ENCODE assay signal across 9 mouse cellular contexts in the genomic region with DNA sequence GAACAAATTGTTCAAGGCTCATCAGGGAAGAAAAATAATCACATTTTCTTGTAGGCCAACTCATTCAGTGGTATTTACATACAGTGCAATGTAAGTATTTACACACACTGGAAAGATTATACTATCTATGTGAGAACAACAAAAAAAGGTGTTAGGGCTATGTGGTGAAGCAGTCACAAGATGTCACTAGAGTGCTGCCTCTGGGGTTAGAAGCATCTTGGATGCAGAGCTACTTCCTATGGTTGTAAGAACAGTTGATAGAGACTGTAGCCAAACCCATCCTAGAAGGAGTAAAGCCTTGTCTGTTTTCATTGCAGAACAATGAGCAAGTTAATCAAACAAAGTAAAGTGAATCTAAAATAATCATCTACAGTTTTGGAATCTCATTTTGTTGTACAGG. TPM values are rescaled to one million over a fixed set of nuclear protein-coding genes. Genes with fewer than 3 reads are reported as not detected.
DNase-seq lines count a peak whose midpoint lies in the region; ATAC-seq and TF ChIP-seq lines count a peak whose summit lies in the region.
"Had no signal": no experiment of that assay in that cellular context is flagged by ENCODE, and none has a peak within 500 bp of the region (broad histone marks: within the 10 kb centered on the region; RNA-seq: fewer than 3 reads in every experiment).

No protein-coding gene starts in this region.

- H3K27me3 ChIP-seq in kidney, postnatal 0 days (ENCODE audit: insufficient read depth, low read length) = no peaks in the 10 kb centered on the region
- no peaks in the 10 kb centered on the region for H3K27me3 ChIP-seq in midbrain, embryonic 12.5 days
- H3K27me3 ChIP-seq: limb, embryonic 12.5 days had no signal

- H3K4me1 ChIP-seq in cortical plate, adult 2 months (ENCODE audit: control insufficient read depth, insufficient read depth, low read length) = no peaks in the 10 kb centered on the region
- no peaks in the 10 kb centered on the region for H3K4me1 ChIP-seq in kidney, postnatal 0 days (replicated peaks; ENCODE audit: insufficient read depth, low read length)
- H3K4me1 ChIP-seq in midbrain, embryonic 12.5 days = no peaks in the 10 kb centered on the region
- H3K4me1 ChIP-seq: limb, embryonic 12.5 days had no signal

- no peak overlapping the region for H3K9ac ChIP-seq in kidney, postnatal 0 days (ENCODE audit: low read depth, low read length)
- H3K9ac ChIP-seq in midbrain, embryonic 12.5 days (replicated peaks) = no peak overlapping the region
- H3K9ac ChIP-seq: limb, embryonic 12.5 days had no signal

- peak; percentile 76 for TF ChIP-seq CTCF in cortical plate, adult 2 months (IDR thresholded peaks at IDR 0.05; ENCODE audit: extremely low read depth, insufficient read depth, low read length)
- TF ChIP-seq CTCF in kidney, postnatal 0 days (IDR thresholded peaks at IDR 0.05; ENCODE audit: low read depth) = peak; percentile 94

- ATAC-seq in kidney, postnatal 0 days (replicated peaks; ENCODE audit: low FRiP score, low read depth) = no peak
- peak; percentile 74 for ATAC-seq in midbrain, embryonic 12.5 days (ENCODE audit: low FRiP score, low read depth)

- peak; percentile 40 for DNase-seq in left cerebral cortex, adult 11 months (ENCODE audit: low spot score)
- DNase-seq in left cerebral cortex, adult 8-10 months (ENCODE audit: low spot score in 2 of 2) = no peak
- peak; percentile 64 for DNase-seq in MN1 (ENCODE audit: low spot score)
- DNase-seq in kidney, postnatal 0 days (ENCODE audit: low spot score) = peak; percentile 86
- DNase-seq in urinary bladder, adult 18-20 months (ENCODE audit: low spot score in 2 of 2) = no peak
- no peak for DNase-seq in gastrocnemius, adult 18-20 months (ENCODE audit: low spot score)

- no peak for TF ChIP-seq POLR2A in cortical plate, adult 2 months (IDR thresholded peaks at IDR 0.05; ENCODE audit: extremely low read depth, insufficient read depth, low read length)

- H3K9me3 ChIP-seq in kidney, postnatal 0 days (replicated peaks; ENCODE audit: low read length) = no peaks in the 10 kb centered on the region
- H3K9me3 ChIP-seq in midbrain, embryonic 12.5 days = no peaks in the 10 kb centered on the region
- H3K9me3 ChIP-seq: limb, embryonic 12.5 days had no signal

- H3K4me3 ChIP-seq in cortical plate, adult 2 months (ENCODE audit: insufficient read depth, low read length) = no peak overlapping the region
- H3K4me3 ChIP-seq in kidney, postnatal 0 days (replicated peaks; ENCODE audit: low read depth, low read length) = no peak overlapping the region
- H3K4me3 ChIP-seq in midbrain, embryonic 12.5 days = no peak overlapping the region
- H3K4me3 ChIP-seq: limb, embryonic 12.5 days had no signal

- no peak overlapping the region for H3K4me2 ChIP-seq in kidney, postnatal 0 days (ENCODE audit: low read length)
- no peak overlapping the region for H3K4me2 ChIP-seq in midbrain, embryonic 12.5 days (replicated peaks)
- H3K4me2 ChIP-seq: limb, embryonic 12.5 days had no signal

- H3K27ac ChIP-seq in cortical plate, adult 2 months (ENCODE audit: insufficient read depth, low read length) = no peak overlapping the region
- H3K27ac ChIP-seq in kidney, postnatal 0 days = no peak overlapping the region
- no peak overlapping the region for H3K27ac ChIP-seq in midbrain, embryonic 12.5 days (replicated peaks)
- H3K27ac ChIP-seq: limb, embryonic 12.5 days had no signal

- no peaks in the 10 kb centered on the region for H3K36me3 ChIP-seq in kidney, postnatal 0 days (ENCODE audit: insufficient read depth, low read length)
- no peaks in the 10 kb centered on the region for H3K36me3 ChIP-seq in midbrain, embryonic 12.5 days
- H3K36me3 ChIP-seq: limb, embryonic 12.5 days had no signal

RNA-seq across cellular contexts. Expression of a gene that starts 11.3 kb away (rescaled TPM):
- total RNA-seq in left cerebral cortex, adult 8-10 months (2022) = 10 to 100 TPM in 1 of 4 experiments, 1 to 10 TPM in 3; 6.6 to 10.7 (median 7.0) TPM
- 3.8 TPM in 2 replicates for polyA plus RNA-seq in cortical plate, adult 2 months (2012; rRNA removed)
- polyA plus RNA-seq in kidney, postnatal 0 days (2015; fragmentation: Nextera tagmentation; extraction: Ambion mirVana) = 7.9 and 8.9 TPM in 2 replicates
- polyA plus RNA-seq in midbrain, embryonic 12.5 days (2016; fragmentation: Nextera tagmentation; extraction: Ambion mirVana) = 15.6 and 17.1 TPM in 2 replicates
- total RNA-seq in gastrocnemius, adult 18-20 months (2021) = 1 to 10 TPM in 1 of 2 experiments, under 1 TPM in 1; 0.52 to 1.2 TPM

RNA-seq across cellular contexts. Expression of a gene that starts 45.0 kb away (rescaled TPM):
- total RNA-seq in left cerebral cortex, adult 8-10 months (2022) = 10 to 100 TPM; 22.3 to 25.6 (median 23.3) TPM
- polyA plus RNA-seq in cortical plate, adult 2 months (2012; rRNA removed) = 16.8 and 17.0 TPM in 2 replicates
- 122 and 126 TPM in 2 replicates for polyA plus RNA-seq in kidney, postnatal 0 days (2015; fragmentation: Nextera tagmentation; extraction: Ambion mirVana)
- 164 and 166 TPM in 2 replicates for polyA plus RNA-seq in midbrain, embryonic 12.5 days (2016; fragmentation: Nextera tagmentation; extraction: Ambion mirVana)
- total RNA-seq in gastrocnemius, adult 18-20 months (2021) = 10 to 100 TPM; 22.1 to 26.2 TPM

Comparison
In these comparisons a context has a peak if more than half of its experiments do, and no peak if none do; other contexts are left out.
1. DNase-seq: peak in left cerebral cortex, adult 11 months (single experiment), MN1 (single experiment) and kidney, postnatal 0 days (single experiment); none in left cerebral cortex, adult 8-10 months (0 of 2), urinary bladder, adult 18-20 months (0 of 2) and gastrocnemius, adult 18-20 months (single experiment).